Mouse (Mus musculus): ENCODE data around the gene Prkcg.

DNA sequence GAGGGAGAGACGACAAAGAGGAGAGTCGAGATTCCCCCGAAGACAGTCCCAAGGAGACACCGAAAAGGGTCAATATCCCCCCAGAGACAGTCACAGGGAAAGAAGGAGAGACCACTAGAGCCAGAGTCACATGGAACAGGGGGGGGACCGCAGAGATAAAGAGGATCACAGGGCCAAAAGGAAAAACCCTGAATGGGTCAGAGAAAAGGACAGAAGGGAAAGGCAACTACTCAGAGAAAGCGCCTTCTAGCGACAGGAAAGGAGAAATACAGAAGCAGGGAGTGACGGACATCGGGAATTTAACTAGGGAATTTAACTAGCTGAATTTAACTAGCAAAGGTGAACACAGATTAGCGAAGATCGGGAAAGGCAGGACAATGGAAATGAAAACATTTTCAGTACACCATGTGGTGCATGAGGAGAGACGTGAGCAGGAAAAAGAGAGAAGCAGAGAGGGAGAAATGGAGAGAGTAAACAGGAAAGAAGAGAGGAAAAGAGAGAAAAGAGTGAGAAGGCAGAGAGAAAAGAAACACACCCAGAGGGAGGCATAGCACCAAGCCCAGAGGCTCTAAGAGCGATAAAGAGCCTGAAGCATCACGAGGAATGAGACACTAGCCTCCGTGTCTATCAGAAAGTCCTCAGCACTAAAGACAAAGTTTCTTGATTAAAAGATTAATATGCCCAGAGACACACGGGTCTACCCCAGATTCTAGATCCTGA, 13.7 kb downstream of the Prkcg start:
- TF ChIP-seq CTCF (IDR thresholded peaks at IDR 0.05; ENCODE audit: extremely low read depth, insufficient read depth, low read length) = peak; percentile 55; the same call in 1 of the 2 replicates
- TF ChIP-seq POLR2A (IDR thresholded peaks at IDR 0.05; ENCODE audit: extremely low read depth, insufficient read depth, low read length) = no peak

Measured in cortical plate, adult 2 months (tissue).